Mouse (Mus musculus) c-Kit-positive CD71-positive TER-119-positive erythroid progenitor cells, embryonic 14.5 days (primary cell): ENCODE measurements around the gene Cactin.

Source experiments
- DNase-seq: peaks from one replicate; pipeline ENCODE4 v3.0.0-alpha.2; 2013; ENCODE audit warnings: low spot score

Cactin gene

DNA sequence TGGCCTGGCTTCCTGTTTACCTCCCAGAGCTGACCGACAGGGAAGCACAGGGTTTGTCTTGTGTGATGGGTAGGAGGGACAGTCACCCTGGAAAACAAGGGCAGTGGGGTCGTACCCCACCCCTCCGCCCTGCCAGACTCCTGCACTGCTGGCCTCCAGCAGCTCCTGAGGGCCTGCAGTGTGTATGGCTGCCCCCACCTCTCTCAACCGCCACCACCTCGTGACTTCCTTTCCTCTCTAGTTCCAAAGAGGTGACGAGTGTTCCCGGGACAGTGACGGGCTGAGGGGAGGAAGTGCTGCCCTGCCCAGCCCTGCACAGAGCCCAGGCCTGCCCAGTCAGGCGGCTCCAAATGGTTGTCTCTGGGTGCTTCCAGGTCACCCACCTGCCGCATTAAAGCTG is 23.1 kb upstream of the Cactin start:
- no peak for DNase-seq

GRCm38 (mm10) chr10:81298369-81299100 is 22.4 kb upstream of the Cactin start:
- DNase-seq: no peak

GRCm38 (mm10) chr10:81299585-81300351 is 21.1 kb upstream of the Cactin start:
- no peak for DNase-seq

GRCm38 (mm10) chr10:81300352-81300907 is 20.5 kb upstream of the Cactin start:
- DNase-seq: no peak

- no peak for DNase-seq
Observed at GRCm38 (mm10) chr10:81301321-81301720, 19.6 kb upstream of the Cactin start.

DNA sequence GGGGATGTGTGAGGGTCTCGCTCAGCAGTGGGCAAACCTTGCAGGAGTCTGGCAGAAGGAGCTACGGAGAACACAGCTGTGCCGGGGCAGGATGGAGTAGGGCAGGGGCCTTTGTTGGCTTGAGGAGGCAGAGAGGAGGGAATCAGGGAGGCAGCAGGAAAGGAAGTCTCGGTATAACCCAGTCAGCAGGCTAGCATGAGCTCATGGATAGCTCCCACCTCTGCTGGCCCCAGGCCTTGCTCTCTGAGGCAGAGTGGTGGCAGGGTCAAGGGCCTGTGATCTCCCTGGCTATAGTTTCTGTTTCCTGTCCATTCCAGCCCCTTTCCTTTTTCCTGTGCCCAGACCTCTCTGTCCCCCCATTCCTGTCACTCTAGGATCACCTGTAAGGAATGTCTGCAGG is 18.6 kb upstream of the Cactin start:
- no peak for DNase-seq

DNA sequence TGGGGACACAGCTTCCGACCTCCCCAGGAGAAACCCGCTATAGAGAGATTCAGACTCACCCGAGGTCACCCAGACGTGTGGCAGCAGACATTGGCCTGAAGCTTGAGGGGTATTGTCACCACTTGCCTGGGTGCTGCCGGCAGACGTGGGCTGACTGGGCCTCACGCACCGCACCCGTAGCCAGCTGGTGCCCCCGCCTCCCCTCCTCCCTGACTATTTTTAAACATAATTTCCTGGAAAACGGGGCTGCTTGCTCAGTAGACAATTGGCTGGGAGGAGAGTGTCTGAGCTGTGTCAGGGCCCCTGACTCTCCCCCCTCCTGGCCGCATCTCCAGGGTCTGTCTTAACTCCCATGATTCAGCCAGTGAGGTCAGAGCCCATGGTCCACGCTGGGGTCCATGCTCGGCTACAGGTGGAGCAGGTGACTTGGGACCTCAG is 18.1 kb upstream of the Cactin start:
- DNase-seq: peak; percentile 46

DNA sequence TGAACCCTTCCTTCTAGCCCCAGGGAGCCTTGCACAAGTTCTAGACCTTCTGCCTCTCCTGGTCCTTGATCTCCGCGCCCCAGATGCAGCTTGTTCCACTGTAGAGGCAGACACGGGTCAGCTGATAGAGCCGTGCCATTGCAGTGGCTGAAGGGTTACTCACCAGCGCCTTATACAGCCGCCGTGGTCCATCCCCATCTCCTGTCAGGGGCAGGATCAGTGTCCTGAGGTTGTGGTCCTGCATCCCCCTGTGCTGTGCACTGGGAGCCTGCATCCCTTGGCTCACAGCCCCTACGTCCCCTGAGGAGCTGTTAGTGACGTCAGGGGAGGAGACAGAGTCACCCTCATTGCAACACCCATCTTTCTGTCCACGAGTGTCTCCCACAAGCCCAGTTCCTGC is 17.6 kb upstream of the Cactin start:
- DNase-seq: no peak

- DNase-seq: no peak
Observed at GRCm38 (mm10) chr10:81303761-81304160, 17.1 kb upstream of the Cactin start.

GRCm38 (mm10) chr10:81304597-81305238 is 16.2 kb upstream of the Cactin start:
- peak; percentile 59 for DNase-seq

DNA sequence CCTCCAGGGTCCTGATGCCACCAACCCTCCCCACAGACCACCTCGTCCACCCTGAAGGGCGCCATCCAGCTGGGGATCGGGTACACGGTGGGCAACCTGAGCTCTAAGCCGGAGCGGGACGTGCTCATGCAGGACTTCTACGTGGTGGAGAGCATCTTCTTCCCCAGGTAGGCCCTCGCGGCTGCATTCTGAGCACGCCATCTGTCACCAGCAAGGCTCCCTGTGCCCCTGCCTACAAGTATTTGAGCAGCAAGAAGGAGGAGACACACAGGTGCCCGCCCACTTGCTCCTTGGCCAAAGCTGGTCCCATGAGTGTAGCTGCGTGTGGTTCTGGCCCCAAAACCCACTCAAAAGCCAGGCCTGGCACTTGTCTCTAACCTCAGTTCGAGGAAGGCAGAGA is 15.2 kb upstream of the Cactin start:
- DNase-seq: no peak

- no peak for DNase-seq
Observed at GRCm38 (mm10) chr10:81306173-81306668, 14.7 kb upstream of the Cactin start.

- no peak for DNase-seq
Observed at GRCm38 (mm10) chr10:81306837-81307682, 13.8 kb upstream of the Cactin start.

GRCm38 (mm10) chr10:81309571-81309970 is 11.3 kb upstream of the Cactin start:
- no peak for DNase-seq

DNA sequence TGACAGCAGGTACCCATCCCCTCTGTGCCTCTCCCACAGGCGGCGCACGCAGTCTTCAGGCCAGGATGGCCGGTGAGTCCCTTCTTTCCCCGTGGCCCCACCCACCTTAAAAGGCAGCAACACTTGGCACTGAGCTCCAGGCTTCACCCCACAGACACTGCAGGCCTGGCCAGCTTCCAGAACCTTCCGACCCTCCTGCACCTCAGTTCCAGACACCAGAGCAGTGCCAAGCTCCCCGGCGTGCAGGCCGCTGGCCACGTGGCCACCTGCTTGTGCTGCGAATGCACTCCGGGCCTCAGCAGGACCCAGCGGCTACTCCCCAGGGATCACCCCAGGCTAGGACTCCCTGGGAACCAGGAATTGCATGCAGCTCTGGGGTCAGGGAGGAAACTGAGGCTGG is 7.3 kb upstream of the Cactin start:
- DNase-seq: no peak

GRCm38 (mm10) chr10:81314201-81314600 is 6.7 kb upstream of the Cactin start:
- DNase-seq: no peak

- no peak for DNase-seq
Observed at GRCm38 (mm10) chr10:81315587-81315986, 5.3 kb upstream of the Cactin start.

DNA sequence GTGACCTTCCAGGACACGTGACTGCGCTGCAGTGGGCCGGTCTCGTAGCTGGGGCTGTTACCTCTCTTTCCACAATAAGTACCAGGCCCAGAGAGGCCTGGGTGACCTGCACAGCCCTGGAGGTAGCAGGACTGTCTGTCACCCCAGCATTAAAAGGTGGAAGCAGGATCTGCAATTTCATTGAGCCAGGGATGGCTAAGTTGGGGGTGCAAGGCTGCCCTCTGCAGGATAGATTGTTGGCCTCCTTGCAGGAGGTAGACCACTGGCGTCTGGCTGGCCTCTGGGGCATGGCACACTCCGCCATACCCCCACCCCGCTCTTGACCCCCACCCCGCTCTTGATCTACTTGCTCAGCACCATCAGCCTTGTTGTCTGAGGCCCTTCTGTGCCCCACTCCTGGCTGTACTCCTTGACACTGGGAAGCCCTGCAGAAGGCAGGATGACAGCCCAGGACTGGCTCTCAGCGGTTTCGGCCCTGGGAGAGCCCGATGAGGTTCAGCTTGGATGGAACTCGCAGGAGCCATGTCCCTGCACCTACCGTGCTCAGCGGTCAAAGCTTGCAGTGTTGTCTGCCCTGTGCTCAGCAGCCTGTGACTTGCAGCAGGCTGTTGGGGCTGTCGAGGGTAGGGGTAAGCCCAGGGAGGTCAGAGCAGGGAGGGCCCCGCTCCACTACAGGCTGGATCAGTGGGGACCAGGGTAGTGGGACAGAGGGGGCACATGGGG is 4.4 kb upstream of the Cactin start:
- DNase-seq: no peak

- DNase-seq: peak; percentile 56
Observed at GRCm38 (mm10) chr10:81317273-81317672, 3.6 kb upstream of the Cactin start.

DNA sequence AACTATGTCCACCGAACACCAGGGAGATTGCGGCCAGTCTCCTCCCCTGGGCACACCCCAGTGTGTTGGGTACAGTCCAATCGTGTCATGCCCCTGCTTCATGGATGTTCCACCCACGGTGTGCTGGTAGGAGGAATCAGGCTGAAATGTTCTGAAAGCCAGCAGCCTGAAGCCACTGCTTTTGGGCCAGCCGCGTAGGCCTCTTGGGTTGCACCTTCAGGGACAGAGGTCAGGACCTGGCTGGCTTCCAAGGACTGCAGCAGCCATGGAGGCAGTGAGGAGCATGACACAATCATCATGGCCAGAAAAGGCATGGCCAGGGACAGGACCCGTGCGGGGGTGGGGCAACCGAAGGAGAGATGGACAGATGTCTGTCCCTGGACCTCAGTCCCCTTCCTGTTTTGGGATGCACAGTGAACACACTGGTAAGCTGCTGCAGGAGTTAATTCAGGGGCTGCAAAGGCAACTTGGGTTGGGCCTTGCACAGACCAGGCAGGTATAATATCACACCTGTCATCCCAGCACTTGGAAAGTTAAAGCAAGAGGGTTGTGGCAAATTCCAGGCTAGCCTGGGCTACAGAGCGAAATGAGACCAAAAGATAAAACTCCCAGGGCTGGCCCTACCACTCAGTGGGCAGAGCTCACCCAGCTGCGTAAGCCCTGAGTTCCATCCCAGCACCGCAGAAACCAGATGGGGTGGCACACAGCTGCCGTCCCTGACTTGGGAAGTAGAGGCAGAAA is 2.1 kb upstream of the Cactin start:
- no peak for DNase-seq
